Mouse (Mus musculus) lung, embryonic 15.5 days (tissue): ENCODE results near the gene Agk. TPM values are rescaled to one million over a fixed set of nuclear protein-coding genes. Genes with fewer than 3 reads are reported as not detected.

Experiments used
- ATAC-seq: fragments of 200-750 bp; cut with Nextera tagmentation; 2 replicates; pipeline ENCODE4 v1.8.0; 2017; ENCODE audit warnings: moderate number of reproducible peaks, borderline replicate concordance; ENCODE audit not compliant: low FRiP score, low TSS enrichment; ENCODE audit errors: extremely low read depth
- H3K27ac ChIP-seq: fragments of 300-500 bp; sonication (generic); 2 replicates; pipeline ENCODE4 v1.5.1; 2015; ENCODE audit warnings: moderate library complexity, mild to moderate bottlenecking, inconsistent platforms
- H3K27me3 ChIP-seq: fragments of 300-500 bp; sonication (generic); 2 replicates; pipeline ENCODE4 v1.6.1; 2015; ENCODE audit warnings: inconsistent platforms
- H3K36me3 ChIP-seq: fragments of 300-500 bp; sonication (generic); 2 replicates; pipeline ENCODE4 v1.6.1; 2015; ENCODE audit warnings: inconsistent platforms
- H3K4me1 ChIP-seq: fragments of 300-500 bp; sonication (generic); 2 replicates; pipeline ENCODE4 v1.6.1; 2015; ENCODE audit warnings: inconsistent platforms
- H3K4me2 ChIP-seq: fragments of 300-500 bp; sonication (generic); 2 replicates; pipeline ENCODE4 v1.6.1; 2015; ENCODE audit warnings: inconsistent platforms, mild to moderate bottlenecking, moderate library complexity
- H3K4me3 ChIP-seq: fragments of 300-500 bp; sonication (generic); 2 replicates; pipeline ENCODE4 v1.5.1; 2015; ENCODE audit warnings: mild to moderate bottlenecking, inconsistent platforms
- H3K9ac ChIP-seq: fragments of 300-500 bp; sonication (generic); 2 replicates; pipeline ENCODE4 v1.6.1; 2015; ENCODE audit warnings: inconsistent platforms
- H3K9me3 ChIP-seq: fragments of 300-500 bp; sonication (generic); 2 replicates; pipeline ENCODE4 v1.6.1; 2016; ENCODE audit warnings: inconsistent platforms
- WGBS: fragments of 180-500 bp; shearing (Covaris S2); methylation state at CpG from one replicate; pipeline ENCODE4 v1.1.7; 2015; 5-methylcytosine and 5-hydroxymethylcytosine counted together
- polyA plus RNA-seq: library from polyadenylated mRNA; unstranded; fragments of >200 nt; fragmentation: Nextera tagmentation; extraction: Ambion mirVana; gene quantifications from 2 replicates; pipeline ENCODE4 v1.2.1, GENCODE M21; 2015

Gene Agk
- polyA plus RNA-seq, 1 experiment from 2014 or later, result 44.2 TPM

GRCm38 (mm10) chr6:40432346-40433275 is 107.6 kb downstream of the Agk start:
- Histone ChIP-seq H3K4me2 (no peak overlapping the region), H3K27ac (no peak overlapping the region)
- 86% methylated on average over 17 of the region's 17 CpGs for WGBS

GRCm38 (mm10) chr6:40434697-40435096 is 109.7 kb downstream of the Agk start:
- Histone ChIP-seq H3K9me3 (no peaks in the 10 kb centered on the region), H3K27ac (no peak overlapping the region), H3K4me2 (peak overlapping the region; percentile 93), H3K4me1 (peaks cover 25% of the 10 kb centered on the region), H3K9ac (peak overlapping the region; percentile 83), H3K4me3 (peak overlapping the region; percentile 91), H3K27me3 (peaks cover 8% of the 10 kb centered on the region; the same call in 1 of the 2 replicates), H3K36me3 (no peaks in the 10 kb centered on the region)
- WGBS, result 14% methylated on average over 7 of the region's 7 CpGs
- no peak for ATAC-seq

More at GRCm38 (mm10) chr6:40432346-40433275, 107.6 kb downstream of the Agk start:
- ATAC-seq, result no peak
- H3K27me3 ChIP-seq, result peaks cover 5% of the 10 kb centered on the region; the same call in 1 of the 2 replicates
- H3K9me3 ChIP-seq, result no peaks in the 10 kb centered on the region
- H3K4me1 ChIP-seq, result peaks cover 30% of the 10 kb centered on the region
- no peaks in the 10 kb centered on the region for H3K36me3 ChIP-seq
- H3K9ac ChIP-seq, result no peak overlapping the region
- no peak overlapping the region for H3K4me3 ChIP-seq

GRCm38 (mm10) chr6:40435151-40436046 is 110.4 kb downstream of the Agk start:
- Histone ChIP-seq H3K27me3 (peaks cover 11% of the 10 kb centered on the region; the same call in 1 of the 2 replicates), H3K9ac (peak overlapping the region; percentile 83), H3K4me3 (peak overlapping the region; percentile 91), H3K4me2 (peak overlapping the region; percentile 93), H3K4me1 (peaks cover 18% of the 10 kb centered on the region), H3K9me3 (no peaks in the 10 kb centered on the region), H3K36me3 (no peaks in the 10 kb centered on the region), H3K27ac (peak overlapping the region; percentile 71)
- peak; percentile 51 for ATAC-seq
- 1% methylated on average over 60 of the region's 72 CpGs for WGBS

- H3K4me3 ChIP-seq, result peak within 1 kb of the TSS; percentile 91
- peak within 1 kb of the TSS; percentile 71 for H3K27ac ChIP-seq
- H3K27me3 ChIP-seq, result peaks cover 12% of the 10 kb centered on the region; the same call in 1 of the 2 replicates
- H3K9ac ChIP-seq, result peak within 1 kb of the TSS; percentile 83
- no peaks in the 10 kb centered on the region for H3K9me3 ChIP-seq
- peak within 1 kb of the TSS; percentile 93 for H3K4me2 ChIP-seq
- WGBS, result under 1% methylated on average over 38 of the region's 38 CpGs
- peak; percentile 93 for ATAC-seq
- H3K4me1 ChIP-seq, result peaks cover 11% of the 10 kb centered on the region
- no peaks in the 10 kb centered on the region for H3K36me3 ChIP-seq
Observed at GRCm38 (mm10) chr6:40436047-40436483, 111.1 kb downstream of the Agk start, which contains the start of gene E330009J07Rik. Gene E330009J07Rik, minus strand, starts transcription at chr6:40436135.

GRCm38 (mm10) chr6:40438936-40439335 is 114.0 kb downstream of the Agk start, which contains the start of gene Wee2:
Gene Wee2, plus strand, starts transcription at chr6:40439088.
- Histone ChIP-seq H3K4me2 (no peak within 1 kb of the TSS), H3K27me3 (peaks cover 12% of the 10 kb centered on the region; the same call in 1 of the 2 replicates), H3K9me3 (no peaks in the 10 kb centered on the region), H3K9ac (no peak within 1 kb of the TSS), H3K36me3 (no peaks in the 10 kb centered on the region), H3K4me1 (peaks cover 11% of the 10 kb centered on the region), H3K27ac (no peak within 1 kb of the TSS), H3K4me3 (no peak within 1 kb of the TSS)
- WGBS, result 51% methylated on average over 5 of the region's 5 CpGs
- no peak for ATAC-seq

- 35% methylated on average over 12 of the region's 12 CpGs for WGBS
- Histone ChIP-seq H3K36me3 (no peaks in the 10 kb centered on the region), H3K27me3 (peaks cover 12% of the 10 kb centered on the region; the same call in 1 of the 2 replicates), H3K9ac (no peak overlapping the region), H3K4me3 (no peak overlapping the region), H3K4me1 (peaks cover 9% of the 10 kb centered on the region), H3K4me2 (no peak overlapping the region), H3K27ac (no peak overlapping the region), H3K9me3 (no peaks in the 10 kb centered on the region)
- no peak for ATAC-seq
Observed at GRCm38 (mm10) chr6:40439731-40440130, 114.8 kb downstream of the Agk start.

- no peak overlapping the region for H3K27ac ChIP-seq
- WGBS, result 63% methylated on average over 3 of the region's 3 CpGs
- no peak for ATAC-seq
- no peaks in the 10 kb centered on the region for H3K36me3 ChIP-seq
- no peak overlapping the region for H3K9ac ChIP-seq
- H3K4me2 ChIP-seq, result no peak overlapping the region
- H3K4me1 ChIP-seq, result peaks cover 2% of the 10 kb centered on the region
- no peak overlapping the region for H3K4me3 ChIP-seq
- peaks cover 12% of the 10 kb centered on the region; the same call in 1 of the 2 replicates for H3K27me3 ChIP-seq
- no peaks in the 10 kb centered on the region for H3K9me3 ChIP-seq
Observed at GRCm38 (mm10) chr6:40441276-40441675, 116.3 kb downstream of the Agk start.

GRCm38 (mm10) chr6:40441755-40442154 is 116.8 kb downstream of the Agk start:
- no peak overlapping the region for H3K9ac ChIP-seq
- H3K36me3 ChIP-seq, result no peaks in the 10 kb centered on the region
- WGBS, result 37% methylated on average over 3 of the region's 3 CpGs
- no peak overlapping the region for H3K4me3 ChIP-seq
- H3K27ac ChIP-seq, result no peak overlapping the region
- no peaks in the 10 kb centered on the region for H3K4me1 ChIP-seq
- no peaks in the 10 kb centered on the region for H3K9me3 ChIP-seq
- H3K27me3 ChIP-seq, result peaks cover 12% of the 10 kb centered on the region; the same call in 1 of the 2 replicates
- no peak overlapping the region for H3K4me2 ChIP-seq
- no peak for ATAC-seq

GRCm38 (mm10) chr6:40443281-40443928 is 118.4 kb downstream of the Agk start:
- 18% methylated on average over 10 of the region's 10 CpGs for WGBS
- peak; percentile 14; the same call in 1 of the 2 replicates for ATAC-seq
- no peak overlapping the region for H3K4me3 ChIP-seq
- H3K4me2 ChIP-seq, result no peak overlapping the region
- no peak overlapping the region for H3K9ac ChIP-seq
- no peak overlapping the region for H3K27ac ChIP-seq
- no peaks in the 10 kb centered on the region for H3K9me3 ChIP-seq
- H3K36me3 ChIP-seq, result no peaks in the 10 kb centered on the region
- H3K4me1 ChIP-seq, result no peaks in the 10 kb centered on the region
- H3K27me3 ChIP-seq, result peaks cover 6% of the 10 kb centered on the region; the same call in 1 of the 2 replicates
